Mouse (Mus musculus) mouse trophoblast stem cell (cell line): ENCODE data around the gene Trarg1.

ENCODE experiments used
- in situ Hi-C, 2 experiments: fragments of 300-500 bp; cut with MseI, MboI; formaldehyde crosslinking; loops; 2 replicates in 1 of 2; 3 replicates in 1 of 2; pipeline ENCODE4 v1.15.1; 2025

The Trarg1 gene

DNA sequence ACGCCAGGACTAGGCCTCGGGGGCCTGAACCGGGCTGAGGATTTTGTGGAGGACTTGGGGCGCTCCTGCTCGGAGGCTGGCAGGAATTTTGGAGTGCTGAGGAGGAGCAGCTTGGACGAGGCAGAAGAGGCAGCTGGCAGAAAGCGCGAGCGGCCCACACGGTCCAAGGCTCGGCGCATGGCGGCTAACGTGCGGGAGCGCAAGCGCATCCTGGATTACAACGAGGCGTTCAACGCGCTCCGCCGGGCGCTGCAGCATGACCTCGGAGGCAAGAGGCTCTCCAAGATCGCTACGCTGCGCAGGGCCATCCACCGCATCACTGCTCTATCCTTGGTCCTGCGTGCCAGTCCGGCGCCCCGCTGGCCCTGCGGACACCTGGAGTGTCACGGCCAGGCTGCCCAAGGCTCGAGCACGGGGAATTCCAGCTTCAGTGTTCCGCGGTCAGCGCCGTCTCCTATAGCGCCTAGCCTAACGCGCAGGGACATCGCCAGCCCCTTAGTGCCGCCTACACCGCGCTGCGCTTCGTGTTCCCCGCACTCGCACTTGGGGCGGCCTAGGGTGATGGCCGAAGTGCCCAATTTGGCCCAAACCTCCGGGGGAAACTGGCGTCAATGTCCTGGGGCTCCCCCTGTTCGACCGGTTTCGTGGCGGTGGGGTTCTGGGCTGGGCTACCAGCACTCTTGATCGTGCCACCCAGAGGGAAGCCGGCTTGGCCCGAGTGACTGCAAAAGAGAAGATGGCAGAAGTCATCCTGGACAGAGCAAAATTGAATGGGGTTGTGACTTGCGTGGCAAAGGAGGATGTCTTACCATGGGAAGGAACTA is 6.8 kb upstream of the Trarg1 start:
- in situ Hi-C loops, result no loop called here

DNA sequence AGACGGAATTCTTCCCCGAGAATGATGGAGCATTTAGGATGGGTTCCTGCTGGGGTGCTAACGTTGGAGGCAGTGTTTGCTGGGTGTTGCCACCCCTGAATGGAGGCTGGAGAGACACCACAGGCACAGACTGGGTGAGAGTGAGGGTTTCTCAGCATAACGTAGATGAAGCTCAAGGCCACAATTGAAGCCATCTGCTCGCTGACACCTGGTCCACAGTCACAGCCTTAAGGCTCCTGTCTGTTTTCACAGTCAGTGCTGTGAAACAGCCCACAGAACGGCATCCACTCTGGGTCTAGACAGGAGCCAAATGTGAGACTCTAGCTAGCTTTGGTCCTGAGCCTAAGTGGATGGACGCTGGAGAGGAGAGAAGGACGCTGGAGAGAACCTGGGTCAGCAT is 5.4 kb upstream of the Trarg1 start:
- in situ Hi-C loops, result no loop called here

DNA sequence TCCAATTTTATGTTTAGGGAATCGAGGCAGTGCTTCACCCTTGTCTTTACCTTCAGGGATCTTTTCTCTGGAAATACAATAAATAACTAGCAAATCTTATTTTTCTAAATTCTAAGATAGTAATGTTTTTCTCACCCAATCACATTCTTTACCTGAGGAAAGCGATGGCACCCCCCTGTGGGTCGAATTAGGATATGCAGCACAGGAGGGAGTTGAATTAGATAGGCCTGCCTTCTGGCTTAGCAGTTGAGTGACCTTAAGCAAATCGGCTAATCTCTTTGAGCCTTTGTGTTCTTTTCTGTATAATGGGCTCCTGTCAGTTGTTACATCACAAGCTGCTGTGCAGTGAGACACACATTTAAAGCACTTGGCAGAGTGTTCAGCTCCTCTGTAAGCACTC is 4.9 kb upstream of the Trarg1 start:
- in situ Hi-C loops, result no loop called here

DNA sequence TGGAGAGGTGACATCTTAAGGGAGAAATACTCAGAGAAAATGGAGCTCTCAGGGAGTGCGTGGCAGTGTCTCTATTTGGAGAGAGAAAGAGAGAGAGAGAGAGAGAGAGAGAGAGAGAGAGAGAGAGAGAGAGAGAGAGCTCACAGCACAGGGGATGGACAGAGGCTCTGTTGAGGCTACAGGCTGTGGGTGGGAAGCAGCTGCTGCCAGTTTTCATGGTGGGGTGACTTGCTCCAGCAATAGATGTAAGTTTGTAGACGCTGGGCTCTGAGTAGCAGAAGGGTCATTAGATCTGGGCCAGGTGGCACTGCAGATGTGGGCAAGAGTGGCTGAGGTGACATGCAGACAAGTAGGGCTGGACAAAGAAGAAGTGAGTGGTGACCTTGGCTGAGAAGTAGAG is 6.0 kb downstream of the Trarg1 start:
- in situ Hi-C loops, result no loop called here

DNA sequence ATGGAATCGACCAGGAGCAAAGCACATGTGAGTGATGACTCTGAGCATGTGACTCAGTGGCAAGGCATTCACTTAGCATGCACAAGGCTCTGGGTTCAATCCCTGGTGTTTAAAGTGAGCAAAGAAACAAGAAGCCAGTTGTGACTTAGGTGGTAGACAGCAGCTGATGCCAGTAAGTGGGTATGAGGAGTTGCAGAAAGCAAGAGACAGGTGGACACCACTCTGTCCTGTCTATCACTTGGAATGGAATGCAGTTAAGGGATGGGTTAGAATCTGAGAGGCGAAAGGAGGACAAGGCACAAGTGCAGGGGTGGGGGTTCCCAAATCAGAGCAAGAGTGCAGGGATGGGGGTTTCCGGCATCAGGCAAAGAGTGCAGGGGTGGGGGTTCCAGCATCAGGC is 12.5 kb downstream of the Trarg1 start:
- in situ Hi-C loops, result no loop called here

DNA sequence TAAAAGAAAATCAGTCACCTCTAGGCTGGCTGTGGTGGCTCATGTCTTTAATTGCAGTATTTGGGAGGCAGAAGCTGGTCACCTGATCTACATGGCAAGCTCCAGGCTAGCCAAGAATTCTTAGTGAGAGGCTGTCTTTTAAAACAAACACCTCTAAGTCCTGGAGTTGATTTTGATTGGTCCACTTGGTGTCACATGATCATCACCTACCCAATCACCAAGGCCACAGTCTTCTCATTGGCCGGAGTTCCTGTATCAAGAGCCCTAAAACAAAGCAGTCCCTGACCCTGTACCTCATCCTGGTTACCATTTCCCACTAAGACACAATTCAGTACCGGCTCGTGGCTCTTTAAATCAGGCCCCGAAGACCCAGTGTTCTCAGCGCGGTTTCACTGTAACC is 16.2 kb downstream of the Trarg1 start:
- in situ Hi-C loops, result no loop called here

DNA sequence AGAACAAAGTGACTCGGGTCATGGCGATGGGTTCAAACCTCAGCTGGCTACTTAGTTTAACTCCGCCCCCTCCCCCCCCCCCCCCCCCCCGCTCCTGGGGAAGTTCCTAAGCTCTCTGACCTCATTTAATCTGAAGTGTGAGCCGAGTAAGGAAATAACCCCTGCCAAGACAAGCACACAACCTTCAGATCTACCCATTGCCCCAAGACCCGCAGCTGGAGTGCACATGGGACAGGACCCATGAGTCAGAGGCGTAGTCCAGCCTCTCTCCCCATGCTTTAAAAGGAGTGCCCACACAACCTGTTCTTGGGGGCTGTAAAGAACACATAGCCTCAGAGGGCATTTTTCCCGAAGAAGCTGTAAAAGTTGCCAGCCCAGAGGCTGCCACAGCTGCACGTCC is 20.0 kb downstream of the Trarg1 start:
- in situ Hi-C loops, result no loop called here

DNA sequence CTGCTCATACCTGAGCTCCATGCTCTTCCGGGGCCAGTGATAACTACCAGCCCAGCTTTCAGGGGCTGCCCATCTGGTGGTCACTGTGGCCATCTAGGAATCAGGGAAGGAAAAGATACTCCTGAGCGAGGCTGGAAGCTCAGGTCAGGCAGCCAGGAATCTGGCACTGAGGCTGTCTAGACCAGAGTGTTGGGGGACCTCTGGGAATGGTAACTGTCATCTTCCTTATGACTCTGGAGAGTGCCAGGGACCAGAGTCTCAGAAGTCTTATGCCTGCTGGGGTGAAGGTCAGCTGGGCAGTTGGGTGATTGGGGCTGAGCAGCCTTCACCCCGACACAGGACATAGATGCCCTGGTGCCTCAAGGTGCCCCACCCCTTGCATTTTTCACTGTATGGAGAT is 28.0 kb downstream of the Trarg1 start:
- in situ Hi-C loops, result no loop called here

DNA sequence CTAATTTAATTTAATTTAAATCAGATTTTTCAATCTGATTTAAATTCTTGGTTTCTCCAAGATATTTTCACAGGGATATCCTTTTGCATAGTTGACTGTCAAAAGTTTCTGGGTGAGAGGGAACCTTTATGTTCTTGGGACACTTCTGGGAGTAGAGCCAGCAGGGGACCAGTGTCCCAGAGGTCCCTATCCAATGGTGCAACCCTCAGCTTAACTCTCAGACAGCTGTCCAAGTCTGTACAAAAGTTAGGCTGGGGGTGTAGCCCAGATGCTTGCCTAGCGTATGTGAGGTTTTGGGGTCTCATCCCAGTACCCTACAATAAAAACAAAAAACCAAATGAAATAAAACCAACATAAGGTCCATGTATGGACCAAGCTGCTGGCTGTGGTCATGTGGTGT is 28.5 kb downstream of the Trarg1 start:
- in situ Hi-C loops, result no loop called here

DNA sequence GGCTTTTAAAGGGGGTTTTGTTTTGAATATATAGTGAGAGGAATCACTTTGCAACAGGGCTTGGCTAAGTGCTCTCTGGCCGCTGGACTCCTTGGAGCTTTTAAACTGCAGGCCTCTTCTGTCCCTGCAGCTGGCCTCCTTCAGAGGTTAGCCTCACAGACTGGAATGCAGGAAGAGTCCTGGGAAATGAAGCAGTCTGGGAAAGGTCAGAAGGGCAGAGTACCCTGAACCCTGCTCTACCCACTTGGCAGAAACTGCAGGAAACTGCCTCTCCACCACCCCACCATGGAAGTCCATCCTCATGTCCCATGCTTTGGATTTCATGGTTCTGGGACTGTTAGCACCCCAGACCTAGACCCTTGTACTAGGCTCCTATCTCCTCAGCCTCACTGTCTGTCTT is 29.3 kb downstream of the Trarg1 start:
- in situ Hi-C loops, result no loop called here

DNA sequence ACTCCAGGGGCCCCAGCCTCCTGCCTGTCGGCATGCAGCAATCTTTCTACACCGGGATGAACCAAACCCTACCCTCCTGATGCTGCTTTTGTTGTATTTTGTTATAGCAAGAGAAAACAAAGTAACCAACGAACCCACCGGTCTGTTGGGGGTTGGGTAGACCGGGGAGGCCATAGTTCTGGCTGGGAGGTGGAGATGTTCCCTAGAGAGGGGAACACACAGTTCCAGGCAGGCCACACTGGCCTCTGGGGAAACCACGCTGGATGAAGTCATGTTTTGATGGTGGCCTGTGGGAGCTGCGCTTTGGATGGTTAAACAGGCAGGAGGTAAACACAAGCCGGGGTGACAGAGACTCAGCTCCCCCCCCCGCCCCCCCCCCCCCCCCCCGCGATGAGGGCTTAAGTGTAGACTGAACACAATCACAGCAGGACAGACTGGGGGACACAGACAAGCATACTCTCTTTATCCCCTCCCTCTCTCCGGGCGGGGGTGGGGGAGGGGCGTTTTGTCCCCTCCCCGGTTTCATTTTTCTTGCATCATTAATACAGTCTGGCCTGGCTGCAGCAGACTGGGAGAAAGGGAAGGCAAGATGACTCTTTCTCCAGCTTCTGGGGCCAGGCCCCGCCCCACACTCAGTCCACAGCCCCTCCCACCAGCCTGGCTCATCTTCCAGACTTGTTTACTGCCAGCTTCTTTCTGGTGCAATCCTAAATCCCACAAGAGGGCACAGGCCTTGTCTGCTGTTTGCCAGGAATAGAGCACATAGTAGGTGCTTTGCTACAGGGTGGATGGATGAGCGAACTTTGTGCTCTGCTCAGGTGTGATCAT is 30.2 kb downstream of the Trarg1 start:
- in situ Hi-C loops, result no loop called here

DNA sequence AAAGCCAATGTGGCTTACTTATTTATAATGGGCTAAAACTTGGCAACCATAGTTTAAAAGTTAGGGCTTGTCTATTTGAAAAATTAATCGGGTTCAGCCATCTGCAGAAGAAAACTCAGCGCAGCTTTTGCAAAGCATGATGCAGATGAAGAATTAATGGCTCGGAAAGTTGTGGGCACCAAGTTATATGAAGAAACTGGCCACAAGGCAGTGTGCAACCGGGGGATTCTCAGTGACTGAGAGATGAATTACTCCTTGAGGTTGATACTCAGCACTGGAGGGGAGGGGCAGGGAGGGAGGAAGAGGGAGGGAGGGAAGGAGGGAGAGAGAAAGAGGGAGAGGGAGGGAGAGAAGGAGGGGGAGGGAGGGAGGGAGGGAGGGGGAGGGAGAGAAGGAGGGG is 37.4 kb downstream of the Trarg1 start:
- in situ Hi-C loops, result no loop called here

DNA sequence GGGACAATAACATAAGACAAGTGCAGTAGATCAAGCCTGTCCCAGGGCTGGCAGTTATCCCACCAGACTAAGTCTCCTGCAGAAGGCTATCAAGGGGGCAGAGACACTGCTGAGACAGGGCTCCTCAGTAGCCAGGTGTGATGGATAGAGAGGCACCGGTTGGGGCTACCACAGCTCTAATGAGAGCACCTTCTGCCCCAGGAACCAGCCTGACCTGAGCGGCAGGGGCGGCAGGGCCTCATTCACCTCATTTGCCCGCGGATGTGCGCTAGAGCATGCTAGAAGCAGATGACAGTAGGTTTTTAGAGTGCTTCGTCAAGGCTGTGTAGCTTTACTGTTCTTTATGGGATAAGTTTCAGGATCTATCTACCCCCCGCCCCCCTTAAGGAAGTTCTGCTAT is 44.3 kb downstream of the Trarg1 start:
- in situ Hi-C loops, result no loop called here

DNA sequence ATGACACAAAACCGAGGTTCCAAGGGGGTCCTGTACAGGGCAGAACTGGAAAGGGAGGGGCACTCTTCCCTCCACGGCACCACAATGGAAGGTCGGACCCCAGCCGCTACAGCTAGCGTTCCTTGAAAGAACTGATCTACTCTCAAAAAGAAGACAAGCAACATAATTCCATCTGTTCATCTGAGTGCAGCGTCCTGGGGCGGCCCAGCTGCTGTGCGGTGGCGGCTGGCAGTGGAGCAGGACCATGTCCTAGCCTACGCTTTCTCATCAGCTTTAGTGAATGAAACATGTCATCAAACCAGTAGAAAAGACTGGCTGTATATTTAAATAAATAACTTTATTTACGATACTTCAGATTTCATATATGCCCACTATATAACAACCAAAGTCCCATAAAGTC is 48.5 kb downstream of the Trarg1 start:
- in situ Hi-C loops, result no loop called here

DNA sequence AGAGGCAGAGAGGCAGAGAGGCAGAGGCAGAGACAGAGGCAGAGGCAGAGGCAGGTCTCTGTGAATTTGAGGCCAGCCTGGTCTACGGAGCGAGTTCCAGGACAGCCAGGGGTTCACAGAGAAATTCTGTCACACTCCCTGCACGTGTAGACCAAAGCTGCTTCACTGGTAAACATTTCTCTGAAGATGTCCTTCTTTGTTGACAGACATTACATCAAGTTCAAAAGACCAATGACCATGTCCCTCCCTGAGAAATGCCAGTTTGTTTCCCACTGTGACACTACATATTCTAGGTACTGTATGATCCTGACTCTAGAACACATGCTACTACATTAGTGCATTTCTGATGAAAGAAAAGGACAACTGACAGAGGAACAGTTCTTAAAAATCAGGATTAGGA is 51.0 kb downstream of the Trarg1 start:
- in situ Hi-C loops, result no loop called here

DNA sequence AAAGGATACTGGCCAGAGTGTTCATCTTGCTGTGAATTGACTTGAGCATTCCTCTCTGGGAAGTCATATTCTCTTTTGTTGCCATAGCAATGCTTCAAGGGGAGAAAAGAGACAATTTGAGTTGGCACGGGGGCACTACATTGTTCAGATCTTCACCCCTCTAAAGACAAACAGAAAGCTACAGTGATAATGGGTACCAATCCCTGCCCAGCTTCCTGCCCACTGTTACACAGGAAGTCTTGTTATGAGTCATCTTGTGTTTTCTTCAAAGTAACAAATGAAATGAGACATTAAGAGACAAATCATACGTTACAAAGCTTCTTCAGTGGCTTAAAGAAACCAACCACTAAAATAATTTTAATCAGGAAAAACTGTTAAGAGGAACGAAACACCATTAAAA is 55.0 kb downstream of the Trarg1 start:
- in situ Hi-C loops, result no loop called here

DNA sequence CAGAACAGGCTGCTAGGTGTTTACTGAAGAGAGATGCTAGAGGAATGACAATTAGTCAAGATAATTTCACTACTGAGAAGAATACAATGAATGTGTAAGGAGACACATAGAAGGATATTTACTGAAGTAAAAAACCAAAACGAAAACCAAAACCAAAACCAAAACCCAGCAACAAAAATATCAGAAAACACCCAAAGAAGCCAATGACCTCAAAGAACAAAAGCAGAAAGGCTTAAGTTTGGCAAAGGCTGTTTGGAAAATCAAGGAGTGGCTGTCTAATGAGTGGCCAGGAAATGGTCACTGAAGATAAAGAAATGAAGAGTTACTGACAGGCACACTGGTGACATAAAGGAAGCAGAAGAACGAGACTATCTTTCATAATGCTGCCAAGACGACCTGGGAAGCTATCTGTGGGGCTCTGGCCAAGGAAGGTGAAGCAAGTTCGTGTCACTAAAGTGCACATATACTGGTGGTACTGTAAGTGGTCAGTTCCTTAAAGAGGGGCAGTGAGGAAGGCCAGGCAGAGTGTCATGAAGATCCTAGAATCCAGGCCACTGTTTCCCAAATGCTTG is 56.2 kb downstream of the Trarg1 start:
- in situ Hi-C loops, result no loop called here

DNA sequence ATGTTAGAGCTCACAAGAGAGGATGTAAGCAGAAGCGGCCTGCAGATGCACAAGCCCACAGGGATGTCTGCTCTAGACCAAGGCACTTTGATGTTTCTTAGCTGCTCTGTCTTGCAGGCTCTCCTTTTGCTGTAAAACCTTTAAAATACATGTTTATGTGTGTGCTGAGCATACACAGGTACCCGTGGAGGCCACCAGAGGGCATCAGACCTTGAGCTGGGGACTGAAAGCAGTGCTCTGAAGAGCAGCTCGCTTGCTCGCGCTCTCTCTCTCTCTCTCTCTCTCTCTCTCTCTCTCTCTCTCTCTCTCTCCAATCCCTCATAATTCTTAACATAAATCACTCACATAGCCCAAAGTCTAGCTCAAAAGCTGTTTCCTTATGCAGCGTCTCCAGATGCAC is 59.5 kb downstream of the Trarg1 start:
- in situ Hi-C loops, result no loop called here

DNA sequence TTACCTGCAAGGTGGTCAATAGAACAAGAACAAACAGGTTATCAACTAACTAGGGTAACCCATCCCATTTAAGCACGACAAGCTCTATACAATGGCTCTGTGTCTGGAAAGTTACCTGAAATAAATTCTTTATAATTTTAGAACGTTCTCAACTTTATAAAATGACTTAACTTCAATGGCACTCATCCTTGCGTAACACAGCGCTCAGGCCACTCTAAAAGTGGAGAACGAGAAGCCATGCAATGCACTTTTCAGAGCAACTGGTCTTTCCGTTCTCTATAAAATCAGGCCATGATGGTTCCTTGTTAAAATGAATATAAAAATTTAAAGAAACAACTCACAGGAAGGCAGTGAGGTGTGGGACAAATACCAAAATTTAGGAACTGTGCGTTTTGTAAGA is 62.9 kb downstream of the Trarg1 start:
- in situ Hi-C loops, result no loop called here

DNA sequence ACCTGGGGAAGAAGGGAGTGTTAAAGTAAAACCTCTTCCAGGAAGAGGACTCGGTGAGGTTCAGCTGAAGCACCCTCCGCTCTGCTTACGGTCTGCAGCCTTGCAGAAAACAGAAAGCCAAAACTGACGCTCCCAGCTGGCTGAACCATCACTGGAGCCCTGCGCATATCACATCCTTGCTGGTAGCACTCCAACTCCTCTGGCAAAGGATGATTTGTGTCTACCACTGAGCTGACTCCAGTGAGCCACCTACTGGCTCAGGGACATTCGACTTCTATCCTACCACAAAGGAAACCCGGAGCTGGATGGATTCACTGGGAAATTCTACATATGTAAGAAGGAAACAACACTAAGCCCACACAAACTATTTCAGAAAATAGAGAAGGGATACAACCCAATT is 64.9 kb downstream of the Trarg1 start:
- in situ Hi-C loops, result no loop called here

DNA sequence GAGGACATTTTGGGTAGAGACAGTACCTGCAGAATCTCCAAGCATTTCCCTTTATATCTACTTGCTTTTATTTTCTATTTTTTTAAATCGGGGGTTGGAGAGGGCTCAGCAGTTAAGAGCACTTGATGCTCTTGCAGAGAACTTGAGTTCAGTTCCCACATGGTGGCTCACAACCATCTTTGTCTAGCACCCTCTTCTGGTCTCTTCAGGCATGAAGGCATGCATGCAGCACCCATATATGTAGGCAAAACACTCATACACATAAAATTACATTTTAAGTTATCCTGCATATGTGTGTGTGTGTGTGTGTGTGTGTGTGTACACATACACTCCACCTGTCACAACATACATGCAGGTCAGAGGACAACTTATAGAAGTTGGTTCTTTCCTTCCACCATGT is 66.3 kb downstream of the Trarg1 start:
- in situ Hi-C loops, result no loop called here
